Mouse (Mus musculus) left cerebral cortex, postnatal 36 days (tissue): ENCODE data around the gene Fam120a. TPM values are rescaled to one million over a fixed set of nuclear protein-coding genes. Genes with fewer than 3 reads are reported as not detected.

Experiments used
- DNase-seq, 2 experiments: peaks; one replicate each; pipeline ENCODE4 v3.0.0; 2021 to 2022; ENCODE audit warnings: low spot score in 2 of 2, mixed read lengths in 1 of 2
- intact Hi-C: fragments of 180-260 bp; cut with DNase I; formaldehyde crosslinking; loops from one replicate; pipeline ENCODE4 v1.15.1; 2025
- total RNA-seq, 2 experiments: library from RNA; stranded (reverse); gene quantifications; 2 replicates each; pipeline ENCODE4 v1.2.3; 2021

Fam120a gene
- total RNA-seq, result 100 to 1,000 TPM; 105 to 119 TPM

GRCm38 (mm10) chr13:48967956-48968749 is at the start of gene Fam120a:
Fam120a (minus strand) TSS chr13:48968017.
- DNase-seq, result peak; percentile 87 to 90
- intact Hi-C loops, result loop anchor here (5.0 kb wide), 1 partner anchor 96 kb away; the partner anchor contains the start of gene Phf2

- intact Hi-C loops, result no loop called here
- no peak for DNase-seq
Measured at GRCm38 (mm10) chr13:49017375-49017774, 49.6 kb upstream of the Fam120a start.

GRCm38 (mm10) chr13:49016311-49016761 is 48.5 kb upstream of the Fam120a start:
- peak; percentile 90 to 91 for DNase-seq
- intact Hi-C loops, result no loop called here

- DNase-seq, result no peak
- intact Hi-C loops, result no loop called here
Measured at GRCm38 (mm10) chr13:49015366-49016306, 47.8 kb upstream of the Fam120a start.

- intact Hi-C loops, result no loop called here
- no peak for DNase-seq
Measured at GRCm38 (mm10) chr13:49013206-49013794, 45.5 kb upstream of the Fam120a start.

- intact Hi-C loops, result no loop called here
- no peak for DNase-seq
Measured at GRCm38 (mm10) chr13:49001691-49002090, 33.9 kb upstream of the Fam120a start.

- intact Hi-C loops, result loop anchor here (5.0 kb wide), 1 partner anchor 341 kb away; no protein-coding TSS in a partner anchor
- DNase-seq, result peak; percentile 27 to 44
Measured at GRCm38 (mm10) chr13:48998591-48998990, 30.8 kb upstream of the Fam120a start.

- peak in 1 of 2 experiments; percentile 16 for DNase-seq
- intact Hi-C loops, result loop anchor here (5.0 kb wide), 1 partner anchor 339 kb away; no protein-coding TSS in a partner anchor
Measured at GRCm38 (mm10) chr13:48996731-48997130, 28.9 kb upstream of the Fam120a start.

GRCm38 (mm10) chr13:48994903-48995302 is 27.1 kb upstream of the Fam120a start:
- no peak for DNase-seq
- intact Hi-C loops, result loop anchor here (5.0 kb wide), 1 partner anchor 338 kb away; no protein-coding TSS in a partner anchor

GRCm38 (mm10) chr13:48992914-48993313 is 25.1 kb upstream of the Fam120a start:
- intact Hi-C loops, result no loop called here
- no peak for DNase-seq

- DNase-seq, result no peak
- intact Hi-C loops, result no loop called here
Measured at GRCm38 (mm10) chr13:48990138-48990537, 22.3 kb upstream of the Fam120a start.

GRCm38 (mm10) chr13:48982482-48983098 is 14.8 kb upstream of the Fam120a start:
- intact Hi-C loops, result no loop called here
- no peak for DNase-seq

GRCm38 (mm10) chr13:48979069-48979468 is 11.3 kb upstream of the Fam120a start:
- intact Hi-C loops, result no loop called here

GRCm38 (mm10) chr13:48977858-48978257 is 10.0 kb upstream of the Fam120a start:
- intact Hi-C loops, result no loop called here

More at GRCm38 (mm10) chr13:48979069-48979468, 11.3 kb upstream of the Fam120a start:
- DNase-seq, result no peak

GRCm38 (mm10) chr13:48974699-48975098 is 6.9 kb upstream of the Fam120a start:
- intact Hi-C loops, result no loop called here
- no peak for DNase-seq

More at GRCm38 (mm10) chr13:48977858-48978257, 10.0 kb upstream of the Fam120a start:
- no peak for DNase-seq

- DNase-seq, result no peak
- intact Hi-C loops, result no loop called here
Measured at GRCm38 (mm10) chr13:48974266-48974665, 6.4 kb upstream of the Fam120a start.

- intact Hi-C loops, result no loop called here
- no peak for DNase-seq
Measured at GRCm38 (mm10) chr13:48973231-48973630, 5.4 kb upstream of the Fam120a start.

GRCm38 (mm10) chr13:48971033-48971432 is 3.2 kb upstream of the Fam120a start:
- intact Hi-C loops, result no loop called here
- no peak for DNase-seq

GRCm38 (mm10) chr13:48970566-48970965 is 2.7 kb upstream of the Fam120a start:
- intact Hi-C loops, result no loop called here
- DNase-seq, result no peak
